Mouse (Mus musculus): Measurements from ENCODE around the gene 2310009B15Rik.

DNA sequence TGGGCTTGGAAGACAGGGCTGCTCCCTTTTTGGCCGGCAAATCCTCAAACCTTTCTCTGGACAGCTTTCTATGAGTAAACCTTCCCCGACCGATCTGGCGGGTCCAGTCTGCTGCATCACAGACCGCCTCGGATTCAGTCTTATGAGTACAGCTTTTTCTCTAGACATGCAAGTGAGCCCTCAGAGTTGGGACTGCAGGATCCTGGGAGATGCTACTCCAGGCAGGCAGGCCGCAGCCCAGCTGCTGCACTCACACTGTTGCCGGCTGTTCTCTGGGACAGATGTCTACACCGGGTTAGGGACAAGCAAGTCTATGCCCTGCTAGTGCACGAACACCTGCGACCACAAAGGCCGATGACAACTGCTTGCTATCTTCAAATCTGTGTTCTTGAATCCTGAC lies 10.5 kb downstream of the 2310009B15Rik start:
- TF ChIP-seq CTCF (IDR thresholded peaks at IDR 0.05; ENCODE audit: low read depth, low read length) = no peak
- TF ChIP-seq POLR2A (IDR thresholded peaks at IDR 0.05; ENCODE audit: insufficient read depth, low read length) = no peak
- TF ChIP-seq EP300 (IDR thresholded peaks at IDR 0.05; ENCODE audit: insufficient read depth, low read depth, low read length) = no peak

All from ES-Bruce4 (cell line).